Mouse (Mus musculus): ENCODE measurements at regions not wholly inside any gene's neighbourhood (a gene's known extent, or its start where the extent isn't known, plus 50 kb on each side); places are given as distances from the start of the nearest gene placed in this dataset.
"Not testable (repeated sequence)": the region's sequence is repeated elsewhere in the genome, so short reads cannot be mapped to it uniquely, and the experiment has no call there.

GRCm38 (mm10) chr14:53665681-53666080, 588.2 kb downstream of the Dad1 start:
- peak; percentile 68 for TF ChIP-seq CTCF (IDR thresholded peaks at IDR 0.05; ENCODE audit: low read depth)
- H3K36me3 ChIP-seq (ENCODE audit: insufficient read depth, low read length); H3K9me3 ChIP-seq (replicated peaks; ENCODE audit: low read length); H3K4me1 ChIP-seq (replicated peaks; ENCODE audit: insufficient read depth, low read length); H3K27me3 ChIP-seq (ENCODE audit: insufficient read depth, low read length); ATAC-seq (replicated peaks; ENCODE audit: low FRiP score, low read depth); H3K4me2 ChIP-seq (ENCODE audit: low read length); H3K27ac ChIP-seq; H3K9ac ChIP-seq (ENCODE audit: low read depth, low read length); H3K4me3 ChIP-seq (replicated peaks; ENCODE audit: low read depth, low read length): not testable (repeated sequence)
- DNase-seq (ENCODE audit: low spot score): peak; percentile 19
- WGBS: 13% methylated on average over 2 of the region's 2 CpGs

- WGBS: 63% methylated on average over 7 of the region's 9 CpGs
- ATAC-seq (replicated peaks; ENCODE audit: low FRiP score, low read depth); H3K9ac ChIP-seq (ENCODE audit: low read depth, low read length); H3K9me3 ChIP-seq (replicated peaks; ENCODE audit: low read length); H3K4me3 ChIP-seq (replicated peaks; ENCODE audit: low read depth, low read length); DNase-seq (ENCODE audit: low spot score); H3K4me2 ChIP-seq (ENCODE audit: low read length); H3K27ac ChIP-seq; H3K27me3 ChIP-seq (ENCODE audit: insufficient read depth, low read length); H3K4me1 ChIP-seq (replicated peaks; ENCODE audit: insufficient read depth, low read length); H3K36me3 ChIP-seq (ENCODE audit: insufficient read depth, low read length): not testable (repeated sequence)
Observed at GRCm38 (mm10) chr14:53662700-53663355, 591.1 kb downstream of the Dad1 start.

GRCm38 (mm10) chr14:53654669-53655068, 599.2 kb downstream of the Dad1 start:
- DNase-seq (ENCODE audit: low spot score); H3K9me3 ChIP-seq (replicated peaks; ENCODE audit: low read length): not testable (repeated sequence)

GRCm38 (mm10) chr14:53651061-53651460, 602.8 kb downstream of the Dad1 start:
- not testable (repeated sequence) for H3K36me3 ChIP-seq (ENCODE audit: insufficient read depth, low read length); H3K27me3 ChIP-seq (ENCODE audit: insufficient read depth, low read length); H3K27ac ChIP-seq; DNase-seq (ENCODE audit: low spot score); H3K9ac ChIP-seq (ENCODE audit: low read depth, low read length); H3K9me3 ChIP-seq (replicated peaks; ENCODE audit: low read length); H3K4me1 ChIP-seq (replicated peaks; ENCODE audit: insufficient read depth, low read length); H3K4me2 ChIP-seq (ENCODE audit: low read length); ATAC-seq (replicated peaks; ENCODE audit: low FRiP score, low read depth); H3K4me3 ChIP-seq (replicated peaks; ENCODE audit: low read depth, low read length)
- 64% methylated on average over 4 of the region's 5 CpGs for WGBS

More at GRCm38 (mm10) chr14:53654669-53655068, 599.2 kb downstream of the Dad1 start:
- not testable (repeated sequence) for H3K27me3 ChIP-seq (ENCODE audit: insufficient read depth, low read length); H3K9ac ChIP-seq (ENCODE audit: low read depth, low read length); H3K36me3 ChIP-seq (ENCODE audit: insufficient read depth, low read length); H3K27ac ChIP-seq; H3K4me2 ChIP-seq (ENCODE audit: low read length); H3K4me1 ChIP-seq (replicated peaks; ENCODE audit: insufficient read depth, low read length); H3K4me3 ChIP-seq (replicated peaks; ENCODE audit: low read depth, low read length); ATAC-seq (replicated peaks; ENCODE audit: low FRiP score, low read depth)
- TF ChIP-seq CTCF (IDR thresholded peaks at IDR 0.05; ENCODE audit: low read depth): peak; percentile 33; the same call in 1 of the 2 replicates
- WGBS: 86% methylated on average over 3 of the region's 3 CpGs

DNA sequence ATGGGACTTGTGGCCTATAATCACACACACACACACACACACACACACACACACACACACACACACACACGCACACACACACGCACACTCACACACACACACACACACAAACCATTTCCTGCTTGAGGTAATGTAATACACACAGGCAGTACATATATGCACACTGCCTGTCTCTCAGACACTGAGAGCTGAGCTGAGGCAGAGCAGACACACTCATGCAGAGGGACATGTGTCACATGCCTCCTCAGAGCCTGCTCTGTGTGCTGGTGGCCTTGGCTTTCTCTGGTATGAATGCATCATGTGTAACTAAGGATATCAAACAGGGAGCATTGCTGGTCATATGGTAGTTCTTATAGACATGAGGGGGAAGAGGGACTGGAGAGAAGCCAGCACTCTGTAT, 604.7 kb downstream of the Dad1 start:
- not testable (repeated sequence) for DNase-seq (ENCODE audit: low spot score); H3K4me3 ChIP-seq (replicated peaks; ENCODE audit: low read depth, low read length); H3K9ac ChIP-seq (ENCODE audit: low read depth, low read length); H3K4me1 ChIP-seq (replicated peaks; ENCODE audit: insufficient read depth, low read length); H3K9me3 ChIP-seq (replicated peaks; ENCODE audit: low read length); H3K27ac ChIP-seq; H3K27me3 ChIP-seq (ENCODE audit: insufficient read depth, low read length); H3K36me3 ChIP-seq (ENCODE audit: insufficient read depth, low read length); ATAC-seq (replicated peaks; ENCODE audit: low FRiP score, low read depth); H3K4me2 ChIP-seq (ENCODE audit: low read length)
- WGBS: 85% methylated on average over 2 of the region's 2 CpGs

DNA sequence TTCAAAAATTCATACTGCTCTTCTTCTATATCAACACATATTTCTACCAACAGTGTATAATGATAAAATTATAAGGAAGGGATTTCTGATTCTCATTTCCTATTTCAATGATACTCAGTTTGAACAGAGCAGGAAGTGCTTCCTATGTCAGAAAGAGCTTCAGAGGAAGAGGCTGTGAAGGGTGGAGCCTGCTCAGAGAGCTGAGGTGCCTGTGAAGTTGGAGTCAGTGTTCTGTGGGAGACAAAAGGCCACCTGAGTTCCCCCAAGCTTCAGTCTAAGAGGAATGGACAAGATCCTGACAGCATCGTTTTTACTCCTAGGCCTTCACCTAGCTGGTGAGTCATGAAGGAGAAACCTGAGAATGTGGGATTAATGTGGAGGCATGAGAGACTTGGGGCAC, 613.5 kb downstream of the Dad1 start:
- not testable (repeated sequence) for H3K4me2 ChIP-seq (ENCODE audit: low read length); H3K4me1 ChIP-seq (replicated peaks; ENCODE audit: insufficient read depth, low read length); H3K9me3 ChIP-seq (replicated peaks; ENCODE audit: low read length); H3K36me3 ChIP-seq (ENCODE audit: insufficient read depth, low read length); H3K4me3 ChIP-seq (replicated peaks; ENCODE audit: low read depth, low read length); H3K9ac ChIP-seq (ENCODE audit: low read depth, low read length); ATAC-seq (replicated peaks; ENCODE audit: low FRiP score, low read depth); DNase-seq (ENCODE audit: low spot score); H3K27me3 ChIP-seq (ENCODE audit: insufficient read depth, low read length); H3K27ac ChIP-seq
- 30% methylated on average over 1 of the region's 1 CpGs for WGBS

- not testable (repeated sequence) for H3K9ac ChIP-seq (ENCODE audit: low read depth, low read length); H3K4me1 ChIP-seq (replicated peaks; ENCODE audit: insufficient read depth, low read length); H3K4me3 ChIP-seq (replicated peaks; ENCODE audit: low read depth, low read length); ATAC-seq (replicated peaks; ENCODE audit: low FRiP score, low read depth); H3K36me3 ChIP-seq (ENCODE audit: insufficient read depth, low read length); H3K27ac ChIP-seq; H3K4me2 ChIP-seq (ENCODE audit: low read length); H3K9me3 ChIP-seq (replicated peaks; ENCODE audit: low read length); H3K27me3 ChIP-seq (ENCODE audit: insufficient read depth, low read length)
- DNase-seq (ENCODE audit: low spot score): peak; percentile 21
- 91% methylated on average over 1 of the region's 1 CpGs for WGBS
- peak; percentile 60 for TF ChIP-seq CTCF (IDR thresholded peaks at IDR 0.05; ENCODE audit: low read depth)
Observed at GRCm38 (mm10) chr14:53637664-53638063, 616.2 kb downstream of the Dad1 start.

DNA sequence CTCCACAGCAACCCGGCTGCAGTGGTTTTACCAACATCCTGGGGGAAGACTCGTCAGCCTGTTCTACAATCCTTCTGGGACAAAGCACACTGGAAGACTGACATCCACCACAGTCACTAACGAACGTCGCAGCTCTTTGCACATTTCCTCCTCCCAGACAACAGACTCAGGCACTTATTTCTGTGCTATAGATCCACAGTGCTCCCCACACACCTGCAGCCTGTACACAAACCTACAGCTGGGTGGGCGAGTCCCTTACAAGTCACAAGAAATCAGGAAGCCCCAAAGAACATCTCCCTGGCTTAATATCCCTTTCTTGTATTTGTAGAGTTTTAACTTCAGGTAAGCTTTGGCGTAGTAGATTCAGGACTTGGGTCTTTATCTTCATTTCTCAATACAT, 618.7 kb downstream of the Dad1 start:
- 49% methylated on average over 7 of the region's 7 CpGs for WGBS
- ATAC-seq (replicated peaks; ENCODE audit: low FRiP score, low read depth); H3K9ac ChIP-seq (ENCODE audit: low read depth, low read length); H3K36me3 ChIP-seq (ENCODE audit: insufficient read depth, low read length); DNase-seq (ENCODE audit: low spot score); H3K27me3 ChIP-seq (ENCODE audit: insufficient read depth, low read length); H3K4me3 ChIP-seq (replicated peaks; ENCODE audit: low read depth, low read length); H3K4me2 ChIP-seq (ENCODE audit: low read length); H3K4me1 ChIP-seq (replicated peaks; ENCODE audit: insufficient read depth, low read length); H3K27ac ChIP-seq; H3K9me3 ChIP-seq (replicated peaks; ENCODE audit: low read length): not testable (repeated sequence)

- not testable (repeated sequence) for H3K4me2 ChIP-seq (ENCODE audit: low read length); H3K36me3 ChIP-seq (ENCODE audit: insufficient read depth, low read length); DNase-seq (ENCODE audit: low spot score); H3K4me1 ChIP-seq (replicated peaks; ENCODE audit: insufficient read depth, low read length); H3K9me3 ChIP-seq (replicated peaks; ENCODE audit: low read length); H3K4me3 ChIP-seq (replicated peaks; ENCODE audit: low read depth, low read length); H3K27me3 ChIP-seq (ENCODE audit: insufficient read depth, low read length); H3K27ac ChIP-seq; ATAC-seq (replicated peaks; ENCODE audit: low FRiP score, low read depth); H3K9ac ChIP-seq (ENCODE audit: low read depth, low read length)
- WGBS: 33% methylated on average over 5 of the region's 5 CpGs
Observed at GRCm38 (mm10) chr14:53634320-53634979, 619.5 kb downstream of the Dad1 start.

Data from kidney, postnatal 0 days (tissue).